Mouse (Mus musculus) myocyte (in vitro differentiated cells): Measurements from ENCODE around the gene Son.

Experiments
- POLR2A ChIP-seq: IDR thresholded peaks from one replicate; pipeline ENCODE4 v1.6.1; 2011; ENCODE audit warnings: low read depth, mild to moderate bottlenecking, control low read depth, moderate library complexity; ENCODE audit not compliant: insufficient read length
- SRF ChIP-seq: IDR thresholded peaks from one replicate; pipeline ENCODE4 v1.6.1; 2011; ENCODE audit warnings: low read depth; ENCODE audit not compliant: control insufficient read depth, insufficient read length

GRCm38 (mm10) chr16:91678147-91678911, 31.0 kb downstream of the Son start:
- TF ChIP-seq SRF (no peak), POLR2A (no peak)
